Mouse (Mus musculus): Measurements from ENCODE around the gene Kmt2a.
"Not testable (repeated sequence)": the region's sequence is repeated elsewhere in the genome, so short reads cannot be mapped to it uniquely, and the experiment has no call there.

The Kmt2a gene

DNA sequence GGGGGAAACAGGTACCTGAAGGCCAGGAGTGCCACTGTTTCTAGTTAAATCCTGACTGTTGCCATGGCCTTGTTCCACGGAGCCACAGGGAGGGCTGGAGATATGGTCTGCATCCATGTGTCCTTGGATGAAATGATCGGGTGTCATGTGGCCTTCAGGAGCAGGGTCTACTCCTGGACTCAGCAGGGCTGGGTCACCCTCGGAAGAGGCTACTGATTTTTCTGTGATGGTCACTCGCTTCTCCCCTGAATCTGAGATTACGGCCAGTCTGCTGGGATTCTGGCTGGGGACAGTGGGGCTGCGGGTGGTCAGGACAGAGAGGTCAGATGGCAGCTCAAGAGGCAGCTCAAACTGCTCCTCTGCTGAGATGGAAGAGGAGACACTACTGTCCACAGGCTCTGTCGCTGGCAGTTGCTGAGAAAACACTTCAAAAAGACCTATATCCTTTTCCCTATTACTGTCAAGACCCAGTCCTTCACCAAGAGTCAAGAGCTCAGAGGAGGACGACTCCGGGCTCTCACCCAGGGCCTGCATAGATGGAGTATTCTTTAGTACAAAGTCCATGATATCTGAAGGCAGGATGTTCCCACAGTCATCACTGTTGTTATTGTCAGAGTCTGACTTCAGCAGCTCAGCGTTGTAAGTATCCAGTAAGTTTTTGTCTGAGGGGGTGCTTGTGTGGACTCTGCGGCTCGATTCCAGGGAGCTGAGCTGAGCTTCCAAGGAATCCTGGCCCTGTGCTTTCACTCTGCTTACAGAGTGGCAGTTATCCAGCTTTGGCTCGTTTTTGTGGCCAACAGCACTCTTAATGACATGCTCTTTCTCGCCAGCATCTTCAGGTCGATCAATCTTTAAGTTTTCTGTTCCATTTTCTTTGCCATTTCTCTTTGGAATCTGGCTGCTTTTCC lies 60.9 kb downstream of the Kmt2a start:
- in situ Hi-C loops (cut with MboI, MseI): loop anchor here (10.0 kb wide), 2 partner anchors 185 to 285 kb away; no protein-coding TSS in a partner anchor

DNA sequence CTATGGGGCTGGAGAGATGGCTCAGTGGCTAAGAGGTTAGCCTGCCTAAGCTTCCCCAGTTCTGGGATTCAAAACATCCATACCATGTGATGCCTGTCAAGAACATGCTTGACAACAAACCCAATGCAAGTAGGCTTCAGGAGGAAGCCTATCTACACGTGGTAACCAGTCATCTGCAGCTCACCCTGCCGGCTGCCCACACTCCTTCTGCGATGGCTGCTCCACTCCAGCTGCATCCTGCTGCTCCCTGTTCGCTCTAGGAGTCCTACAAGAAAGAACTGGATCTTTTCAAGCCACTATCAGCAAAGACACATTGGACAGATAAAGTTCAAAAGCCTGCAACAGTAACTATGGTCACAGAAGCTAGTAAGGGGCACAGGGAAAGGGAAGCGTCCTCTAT lies 63.6 kb downstream of the Kmt2a start:
- in situ Hi-C loops (cut with MboI, MseI): loop anchor here (10.0 kb wide), 1 partner anchor 287 kb away; no protein-coding TSS in a partner anchor

DNA sequence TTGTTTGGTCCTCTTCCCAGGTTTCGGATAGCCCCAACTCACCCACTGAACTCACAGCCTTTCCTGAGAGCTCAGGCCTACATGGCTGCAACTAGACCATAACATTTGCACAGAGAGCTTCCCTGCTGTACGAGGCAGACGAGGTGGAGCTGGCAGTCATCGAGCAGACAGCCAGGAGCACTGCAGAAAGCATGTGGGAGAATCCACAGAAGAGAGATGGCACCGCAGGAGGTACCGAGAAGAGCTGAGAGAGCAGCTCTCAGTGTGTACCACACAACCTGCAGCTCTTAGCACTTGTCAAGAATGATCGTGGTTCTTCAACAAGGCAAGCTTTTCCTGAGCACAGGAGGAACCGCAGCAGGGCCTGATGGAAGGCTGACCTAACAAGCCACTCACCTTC lies 66.9 kb downstream of the Kmt2a start:
- in situ Hi-C loops (cut with MboI, MseI): loop anchor here (10.0 kb wide), 1 partner anchor 291 kb away; no protein-coding TSS in a partner anchor

DNA sequence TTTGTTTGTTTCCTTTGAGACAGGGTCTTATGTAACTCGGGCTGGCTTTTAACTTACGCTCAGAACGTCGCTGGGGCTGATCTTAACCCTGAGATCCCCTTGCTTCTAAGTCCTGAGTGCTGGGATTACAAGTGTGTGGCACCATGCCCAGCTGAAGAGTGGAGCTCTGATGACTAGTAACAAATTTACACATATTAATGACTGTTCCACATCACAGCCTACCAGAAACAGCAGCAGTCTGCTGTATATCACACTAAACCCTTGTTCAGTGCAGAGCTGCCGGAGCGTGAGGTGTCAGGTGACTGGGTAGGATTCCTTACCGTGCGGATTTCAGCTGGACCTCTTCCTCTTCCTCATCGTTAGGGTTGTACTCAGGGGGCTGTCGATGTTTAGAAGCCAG lies 70.8 kb downstream of the Kmt2a start:
- in situ Hi-C loops (cut with MboI, MseI): loop anchor here (10.0 kb wide), 1 partner anchor 294 kb away; no protein-coding TSS in a partner anchor

DNA sequence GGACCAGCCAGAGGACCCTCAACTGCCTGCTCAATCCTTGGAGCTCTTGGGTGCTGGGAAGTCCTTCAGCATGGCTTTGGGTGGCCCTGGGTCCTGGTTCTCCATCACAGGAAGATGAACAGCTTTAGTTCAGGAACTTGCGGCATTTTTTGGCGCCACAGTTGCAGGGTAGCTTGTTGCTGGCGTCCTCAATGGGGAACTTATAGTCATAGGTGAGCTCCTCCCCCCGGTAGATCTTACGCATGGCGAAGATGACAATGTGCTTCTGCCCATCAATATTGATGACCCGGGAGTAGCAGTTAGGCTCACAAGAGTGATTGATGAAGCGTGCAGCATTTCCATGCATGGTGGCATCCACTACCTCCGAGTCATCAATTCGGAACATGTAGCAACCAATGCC lies 73.3 kb downstream of the Kmt2a start:
- in situ Hi-C loops (cut with MboI, MseI): no loop called here

DNA sequence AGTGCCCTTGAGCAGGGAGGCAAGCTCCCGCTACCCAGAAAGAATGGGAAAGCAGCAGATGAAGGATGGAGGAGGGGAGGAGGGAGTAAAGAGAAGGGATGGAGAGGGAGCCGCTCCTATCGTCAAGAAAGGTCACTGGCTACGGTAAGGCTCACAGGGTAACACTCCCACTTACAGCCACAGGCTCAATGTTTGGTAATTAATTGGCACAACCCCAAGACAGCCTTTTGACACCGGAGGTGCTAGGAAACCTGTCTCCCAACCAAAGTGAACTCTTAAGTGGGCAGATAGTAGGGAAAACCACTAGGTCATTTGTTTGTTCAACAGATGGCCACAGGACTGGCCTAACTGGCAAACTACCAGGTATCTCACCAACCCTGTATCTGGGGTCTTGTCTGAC lies 74.0 kb downstream of the Kmt2a start:
- in situ Hi-C loops (cut with MboI, MseI): no loop called here

DNA sequence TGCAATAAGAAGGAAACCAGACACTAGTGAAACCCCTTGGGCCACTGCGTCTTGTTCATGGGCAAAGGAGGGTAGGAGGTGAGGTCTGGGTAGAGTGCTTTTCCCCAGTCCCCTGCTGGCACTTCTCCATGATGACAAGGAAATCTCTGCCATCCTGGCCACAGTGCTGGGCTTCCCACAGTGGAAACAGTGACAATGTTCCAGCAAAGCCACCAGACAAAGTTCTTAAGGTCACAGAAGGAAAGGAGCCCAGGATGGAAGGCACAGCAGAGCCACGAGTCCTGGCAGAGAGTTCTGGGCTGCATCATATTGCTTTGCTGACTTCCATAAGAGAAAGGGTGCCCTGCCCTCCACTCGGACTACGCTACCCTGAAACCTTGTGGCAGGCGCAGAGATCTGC lies 75.6 kb downstream of the Kmt2a start:
- in situ Hi-C loops (cut with MboI, MseI): no loop called here

DNA sequence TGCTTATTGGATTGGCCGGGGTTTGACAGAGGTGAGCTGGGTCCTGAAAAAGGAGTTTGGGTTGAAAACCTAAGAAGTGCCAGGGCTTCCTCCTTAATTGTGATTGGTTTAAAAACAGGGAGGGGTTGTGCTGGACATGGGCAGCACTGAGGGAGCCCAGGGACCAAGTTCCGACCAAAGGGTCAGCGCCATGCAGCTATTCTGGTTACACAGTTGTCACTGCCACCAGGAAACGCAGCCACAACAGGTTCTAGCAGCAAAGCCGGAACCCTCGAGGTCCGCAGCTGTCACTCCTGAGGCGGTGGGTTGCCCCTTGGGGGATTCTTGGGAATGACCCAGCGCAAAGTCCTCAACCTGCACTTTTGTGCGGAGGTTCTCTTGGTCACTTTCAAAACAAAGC lies 76.4 kb downstream of the Kmt2a start:
- in situ Hi-C loops (cut with MboI, MseI): no loop called here

DNA sequence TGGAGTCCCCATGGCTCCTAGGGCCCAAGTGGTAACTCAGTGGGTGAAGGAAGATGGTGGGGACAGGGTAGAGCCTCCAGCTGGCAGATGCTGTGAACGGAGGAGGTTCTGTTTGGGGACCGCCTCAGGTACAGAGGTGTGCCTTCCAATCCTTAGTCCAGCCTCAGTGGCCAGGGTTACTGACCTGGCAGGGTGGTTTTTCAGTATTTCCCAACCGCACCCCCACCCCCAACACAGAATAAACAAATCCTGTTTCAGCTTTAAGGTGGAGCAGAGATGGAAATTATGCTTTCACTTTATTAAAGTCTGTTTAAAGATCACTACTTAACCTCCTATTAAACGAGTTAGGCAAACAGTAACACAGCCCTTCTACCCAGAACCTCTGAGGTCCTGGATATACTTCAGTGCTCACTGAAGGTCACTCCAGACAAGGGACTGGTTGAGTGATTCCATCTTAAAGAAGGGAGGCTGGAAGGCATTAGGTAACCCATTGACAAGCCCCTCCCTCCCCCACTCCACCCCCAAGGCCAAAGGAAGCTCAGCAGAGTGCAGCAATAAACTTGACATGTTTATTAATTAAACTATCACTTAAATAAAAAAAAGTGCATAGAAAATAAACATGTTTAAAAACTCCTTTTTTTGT lies 78.2 kb downstream of the Kmt2a start, which contains the start of gene Ttc36:
Gene Ttc36, minus strand, starts transcription at position 265 of the 643 bp plus-strand sequence.
- in situ Hi-C loops (cut with MboI, MseI): no loop called here

DNA sequence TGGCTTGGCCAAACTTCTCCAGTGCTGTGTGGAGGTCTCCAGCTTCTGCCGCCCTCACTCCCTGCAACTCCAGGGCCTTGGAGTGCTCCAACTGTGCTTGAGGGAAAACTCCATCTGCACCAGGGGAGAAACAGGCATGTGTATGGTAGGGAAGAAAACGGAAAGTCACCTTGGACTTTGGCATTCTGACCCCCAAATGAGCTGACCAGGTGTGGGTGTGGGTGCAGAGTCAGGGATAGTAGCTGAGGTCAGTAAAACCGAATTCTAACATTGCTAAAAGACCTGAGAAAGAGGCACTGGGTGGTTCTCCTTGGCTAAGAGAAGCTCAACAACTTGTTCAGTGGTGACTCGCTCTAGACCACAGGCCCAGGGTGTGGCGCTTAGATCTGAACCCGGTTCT lies 79.4 kb downstream of the Kmt2a start:
- in situ Hi-C loops (cut with MboI, MseI): no loop called here

DNA sequence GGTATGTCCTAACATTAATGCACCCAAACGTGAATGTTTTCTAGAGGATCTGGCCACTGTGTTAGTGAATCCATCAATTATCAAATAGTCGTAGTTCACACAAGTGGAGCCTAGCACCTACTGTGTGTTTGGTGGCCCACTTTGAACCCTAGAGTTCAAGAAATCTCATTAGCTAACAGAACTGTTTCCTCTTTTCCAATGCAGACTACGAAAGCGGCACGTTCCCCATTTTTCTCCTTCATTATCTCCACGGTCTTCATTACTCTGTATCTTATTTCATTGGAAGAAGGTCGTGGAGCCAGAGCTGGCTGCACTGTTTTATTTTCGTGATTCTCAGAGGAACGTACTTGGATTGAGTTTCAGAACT lies 81.2 kb downstream of the Kmt2a start:
- in situ Hi-C loops (cut with MboI, MseI): no loop called here

DNA sequence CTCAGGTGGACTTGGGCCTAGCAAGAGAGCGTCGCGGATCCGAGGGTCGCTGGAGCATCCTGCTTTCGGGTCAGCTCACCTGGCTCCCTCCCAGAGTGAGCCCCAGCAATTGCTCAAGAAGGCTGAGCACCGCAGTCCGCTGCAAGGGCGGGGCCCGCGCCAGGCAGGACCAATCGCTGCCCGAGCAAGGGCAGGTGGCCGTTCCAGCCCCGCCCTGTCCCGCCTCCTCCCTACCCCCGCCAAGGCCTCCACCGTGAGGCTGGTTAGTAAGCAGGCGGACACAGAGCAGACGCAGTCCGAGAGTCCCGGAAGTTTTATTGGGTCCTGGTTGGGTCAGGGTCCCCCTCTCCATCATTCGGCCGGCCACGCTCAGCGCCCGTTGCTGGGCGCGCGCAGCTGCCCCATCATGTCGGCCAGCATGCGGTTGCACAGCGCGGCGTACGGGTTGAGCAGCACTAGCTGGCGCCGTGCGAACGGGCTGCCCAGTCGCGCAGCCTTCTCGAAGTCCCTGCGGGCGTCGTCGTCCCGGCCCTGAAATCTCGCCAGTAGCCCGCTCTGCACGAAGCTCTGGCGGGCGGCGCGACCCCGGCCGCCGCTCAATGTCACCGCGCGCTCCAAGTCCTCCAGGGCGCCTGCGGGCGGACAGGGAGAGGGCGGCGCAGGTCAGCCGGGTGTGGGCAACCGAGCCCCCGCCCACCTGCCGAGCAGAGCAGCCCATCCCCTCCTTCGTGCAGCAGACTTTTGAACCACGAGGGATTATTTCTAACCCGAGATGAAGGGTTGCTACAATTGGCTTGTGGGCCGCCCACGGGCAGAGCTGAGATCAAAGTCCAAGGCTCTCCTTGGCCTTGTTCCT lies 81.8 kb downstream of the Kmt2a start, which contains the start of gene Tmem25:
Gene Tmem25, minus strand, starts transcription at position 206 of the 856 bp plus-strand sequence.
- in situ Hi-C loops (cut with MboI, MseI): no loop called here

DNA sequence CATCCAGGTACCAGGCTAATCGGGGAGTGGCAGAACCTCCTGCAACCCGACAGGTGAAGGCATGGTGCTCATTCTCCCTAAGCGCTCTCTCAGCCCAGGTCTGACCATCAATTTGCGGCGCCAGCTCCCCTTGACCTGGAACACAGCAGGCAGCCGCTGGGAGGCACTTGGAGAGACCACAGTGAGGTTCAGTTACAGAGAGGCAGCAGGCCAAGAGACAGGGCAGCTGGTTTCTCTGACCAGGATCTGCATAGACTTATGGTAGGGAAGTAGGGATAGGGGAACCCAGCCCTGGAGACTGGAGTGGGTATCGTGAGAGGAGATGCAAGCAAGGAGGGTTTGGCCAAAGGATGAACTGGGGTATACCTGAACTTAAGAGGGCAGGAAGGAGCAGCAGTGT lies 82.8 kb downstream of the Kmt2a start:
- in situ Hi-C loops (cut with MboI, MseI): no loop called here

DNA sequence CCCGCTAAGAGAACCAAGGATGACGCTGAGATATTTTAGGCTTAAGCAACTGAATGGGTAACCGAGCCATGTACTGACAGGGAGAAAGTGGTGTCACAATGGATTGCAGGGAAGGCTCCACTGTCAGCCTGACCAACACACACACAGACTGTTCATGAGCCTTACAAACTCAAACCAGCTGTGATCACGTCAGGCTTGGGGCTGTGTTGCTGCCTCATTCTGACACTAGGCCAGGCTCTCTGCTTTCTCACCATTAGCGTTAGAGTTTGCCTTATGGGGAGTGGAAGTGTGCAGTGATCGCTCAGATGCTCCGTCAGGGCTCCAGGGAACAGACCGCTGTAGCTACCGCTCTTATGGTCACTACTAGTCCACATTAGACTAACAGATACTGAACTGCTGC lies 88.3 kb downstream of the Kmt2a start:
- in situ Hi-C loops (cut with MboI, MseI): no loop called here

DNA sequence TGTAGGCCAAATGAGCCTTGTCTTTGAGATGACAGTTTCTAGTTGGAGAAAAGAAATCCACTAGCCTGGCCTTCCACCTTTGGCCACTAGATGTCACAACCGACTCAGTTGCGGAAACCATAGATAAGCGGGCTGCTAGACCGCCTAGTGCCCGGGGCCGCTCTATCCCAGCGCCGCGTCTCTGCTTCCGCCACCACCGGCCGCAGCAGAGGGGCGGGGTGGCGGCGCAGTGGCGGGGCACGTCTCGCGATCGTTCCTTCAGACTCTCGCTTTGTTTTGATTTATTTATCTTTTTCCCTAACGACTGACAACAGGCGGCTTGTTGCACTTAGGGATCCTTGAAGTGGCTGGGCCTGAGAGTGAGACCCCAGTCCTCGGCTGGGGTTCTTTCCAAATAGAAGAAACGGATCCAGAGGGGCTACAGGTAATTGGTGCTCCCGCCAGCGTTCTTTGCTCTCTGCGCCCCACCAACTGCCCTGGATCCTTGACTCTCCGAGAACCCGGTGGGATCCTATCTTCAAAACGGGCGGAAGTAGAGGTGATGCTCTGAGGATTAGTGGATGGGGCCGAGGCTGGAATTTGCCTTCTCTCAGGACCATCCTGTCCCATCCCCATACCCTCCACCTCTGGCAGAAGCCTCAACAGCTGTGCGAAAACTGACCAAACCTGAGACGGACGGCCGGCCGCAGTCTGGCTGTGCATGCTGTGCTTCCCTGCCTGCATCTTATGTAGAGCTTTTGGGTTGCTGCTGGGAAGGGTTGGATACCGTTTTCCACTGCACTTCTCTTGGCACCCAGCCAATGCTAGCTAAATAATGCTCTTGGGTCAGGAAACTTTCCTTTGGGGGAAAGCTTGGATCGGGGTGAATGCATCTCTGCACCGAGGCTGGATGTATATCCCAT lies 108.1 kb downstream of the Kmt2a start:
- in situ Hi-C loops (cut with MboI, MseI): no loop called here

DNA sequence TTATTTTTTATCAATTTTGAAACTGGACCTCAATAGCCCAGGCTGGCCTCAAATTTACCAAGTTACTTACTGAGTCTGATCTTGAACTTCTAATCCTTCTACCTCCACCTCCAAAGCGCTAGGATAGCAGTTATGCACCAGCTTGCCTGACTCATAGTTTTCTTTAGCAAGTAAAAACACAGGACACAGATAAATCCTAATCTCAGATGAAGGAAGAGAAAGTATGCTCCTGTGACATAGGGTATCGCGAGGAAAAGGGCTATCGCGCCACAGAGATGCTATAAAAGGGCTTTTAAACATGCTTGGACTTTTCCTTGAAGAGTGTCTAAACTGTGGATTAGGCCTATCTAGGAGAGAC lies 108.7 kb downstream of the Kmt2a start:
- in situ Hi-C loops (cut with MboI, MseI): no loop called here

DNA sequence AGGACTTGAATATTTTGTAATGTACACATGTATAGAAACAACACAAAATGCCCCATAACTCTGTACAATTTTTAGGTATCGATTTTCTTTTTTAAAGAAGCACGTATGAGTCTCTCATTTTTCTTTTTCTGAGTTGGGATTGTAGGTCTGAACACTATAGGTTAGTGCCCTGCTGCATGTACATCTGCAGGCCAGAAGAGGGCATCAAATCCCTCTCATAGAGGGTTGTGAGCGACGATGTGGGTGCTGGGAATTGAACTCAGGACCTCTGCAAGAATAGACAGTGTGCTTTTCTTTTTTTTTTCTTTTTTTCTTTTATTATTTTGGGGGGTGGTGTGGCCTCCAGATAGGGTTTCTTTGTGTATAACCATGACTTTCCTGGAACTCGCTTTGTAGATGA lies 109.7 kb downstream of the Kmt2a start:
- in situ Hi-C loops (cut with MboI, MseI): no loop called here

DNA sequence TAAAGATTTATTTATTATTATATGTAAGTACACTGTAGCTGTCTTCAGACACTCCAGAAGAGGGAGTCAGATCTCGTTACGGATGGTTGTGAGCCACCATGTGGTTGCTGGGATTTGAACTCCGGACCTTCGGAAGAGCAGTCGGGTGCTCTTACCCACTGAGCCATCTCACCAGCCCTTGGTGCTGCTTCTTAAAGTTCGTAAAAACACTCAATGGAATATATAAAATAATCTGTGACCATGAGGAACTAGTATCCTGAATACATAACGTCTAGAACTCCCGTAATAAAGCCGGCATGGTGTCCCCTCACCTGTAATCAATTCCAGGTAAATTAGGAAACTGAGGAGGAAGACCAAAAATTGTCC lies 113.1 kb downstream of the Kmt2a start:
- in situ Hi-C loops (cut with MboI, MseI): not testable (repeated sequence)

DNA sequence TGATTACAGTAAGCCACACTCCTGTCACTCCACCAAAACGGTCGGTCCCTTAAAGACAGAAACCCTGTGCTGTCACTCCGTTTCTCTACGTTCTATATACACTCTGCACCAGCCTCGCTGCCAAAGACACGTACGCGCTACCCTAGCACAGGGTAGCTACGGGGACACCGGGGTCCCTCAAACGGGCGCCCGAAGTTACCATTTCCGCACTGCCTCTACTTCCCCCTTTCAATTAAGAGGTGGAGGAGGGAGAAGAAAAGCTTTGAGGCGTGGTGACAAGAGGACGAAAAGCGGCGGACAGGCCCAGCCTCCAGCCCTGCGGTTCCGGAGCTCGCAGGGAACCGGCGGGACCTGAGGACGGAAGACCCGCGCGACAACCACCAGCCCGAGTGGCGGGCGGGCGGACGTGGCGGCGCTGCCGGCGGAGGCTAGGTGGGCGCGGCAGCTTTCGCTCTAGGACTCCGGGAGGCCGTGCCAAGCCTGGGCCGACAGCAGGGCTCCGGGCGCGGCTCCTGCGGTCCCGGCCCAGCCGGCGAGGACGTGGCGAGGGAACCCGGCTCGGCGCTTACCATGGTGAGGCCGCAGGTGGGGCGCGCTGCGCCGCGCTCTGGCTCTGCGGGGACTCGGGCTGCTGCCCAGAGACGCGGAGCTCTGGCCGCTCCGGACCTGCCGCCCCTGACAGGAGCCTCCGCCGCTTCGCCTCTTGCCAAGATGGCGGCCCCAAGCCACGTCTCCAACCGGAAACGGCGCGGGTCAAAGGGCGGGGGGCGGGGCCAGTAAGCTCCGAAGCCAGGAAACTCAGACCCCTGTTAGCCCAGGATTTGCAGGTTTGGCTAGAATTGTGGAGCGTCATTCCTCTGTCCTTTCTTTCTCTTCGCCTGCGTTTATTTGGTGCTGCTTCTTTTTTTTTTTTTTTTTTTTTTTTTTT lies 113.7 kb downstream of the Kmt2a start, which contains the start of the genes Arcn1 and Ift46:
Gene Arcn1, minus strand, starts transcription at position 745 of the 928 bp plus-strand sequence.
Gene Ift46, plus strand, starts transcription at position 808 of the 928 bp plus-strand sequence.
- in situ Hi-C loops (cut with MboI, MseI): no loop called here

DNA sequence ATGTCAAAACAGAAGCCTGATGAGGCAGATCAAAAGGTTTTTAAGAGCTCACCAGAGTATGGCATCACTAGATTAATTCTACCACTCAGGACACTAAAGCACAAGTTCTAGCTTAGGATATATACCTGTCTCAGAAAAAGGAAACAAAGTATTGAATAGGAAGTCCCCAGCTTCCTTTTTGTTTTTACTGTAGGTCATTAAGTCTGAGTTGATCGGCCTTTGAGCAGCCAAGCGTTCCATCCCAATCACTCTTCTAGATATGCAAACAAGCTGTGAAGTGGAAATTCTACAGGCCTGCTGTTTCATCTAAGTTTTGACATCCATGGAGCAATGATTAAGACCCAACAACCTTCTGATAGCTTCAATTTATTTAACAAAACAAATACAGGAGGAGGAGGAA lies 120.2 kb downstream of the Kmt2a start:
- in situ Hi-C loops (cut with MboI, MseI): no loop called here
